9 mouse cellular contexts compared by ENCODE assay signal in the genomic region with DNA sequence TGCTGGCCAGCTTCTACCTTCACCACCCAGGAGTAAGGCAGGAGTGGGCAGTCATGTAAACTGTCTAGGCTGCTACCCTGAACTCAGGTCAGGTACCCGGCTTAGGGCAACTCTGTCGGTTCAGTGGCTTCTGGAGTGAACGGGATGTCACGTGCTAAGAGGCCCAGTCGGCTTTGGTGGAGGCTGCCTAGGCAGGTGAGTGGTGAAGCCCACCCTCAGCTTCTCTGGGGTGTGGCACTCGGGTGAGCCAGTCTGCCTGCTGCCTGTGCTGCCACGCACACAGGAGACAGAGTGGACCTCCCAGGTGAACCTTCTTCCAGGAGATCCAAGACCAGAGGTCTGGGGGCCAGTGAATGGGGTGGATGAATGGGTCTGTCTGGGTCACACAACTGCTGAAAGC.
DNase-seq lines count a peak whose midpoint lies in the region; ATAC-seq and TF ChIP-seq lines count a peak whose summit lies in the region.
"Had no signal": no experiment of that assay in that cellular context is flagged by ENCODE, and none has a peak within 500 bp of the region (broad histone marks: within the 10 kb centered on the region; RNA-seq: fewer than 3 reads in every experiment).

No protein-coding gene starts in this region.

- 81% methylated on average over 7 of the region's 7 CpGs for WGBS in cerebellum, adult 2 months
- 69% methylated on average over 7 of the region's 7 CpGs for WGBS in kidney, adult 2 months
- WGBS in spleen, adult 2 months, result 65% methylated on average over 7 of the region's 7 CpGs
- WGBS in stomach, postnatal 0 days, result 75% methylated on average over 7 of the region's 7 CpGs

- no peak for TF ChIP-seq EP300 in stomach, postnatal 0 days (optimal IDR thresholded peaks at IDR 0.05)

- no peak for TF ChIP-seq CTCF in cerebellum, adult 2 months (IDR thresholded peaks at IDR 0.05; ENCODE audit: borderline replicate concordance, insufficient read depth, low read depth, low read length)
- TF ChIP-seq CTCF in kidney, adult 2 months (conservative IDR thresholded peaks at IDR 0.05; ENCODE audit: insufficient read depth, insufficient read length, low read depth, low read length), result no peak
- no peak for TF ChIP-seq CTCF in spleen, adult 2 months (IDR thresholded peaks at IDR 0.05; ENCODE audit: extremely low read depth, insufficient read depth, insufficient read length, insufficient replicate concordance)
- no peak for TF ChIP-seq CTCF in stomach, postnatal 0 days (IDR thresholded peaks at IDR 0.05; ENCODE audit: low read depth)

- H3K4me2 ChIP-seq in stomach, postnatal 0 days (replicated peaks; ENCODE audit: low read depth), result no peak overlapping the region

- H3K27me3 ChIP-seq in cerebellum, adult 2 months (ENCODE audit: control insufficient read depth, insufficient read depth, low read length), result no peaks in the 10 kb centered on the region
- H3K27me3 ChIP-seq in kidney, adult 2 months (replicated peaks; ENCODE audit: control insufficient read depth, insufficient read depth, low read length), result no peaks in the 10 kb centered on the region
- no peaks in the 10 kb centered on the region for H3K27me3 ChIP-seq in spleen, adult 2 months (ENCODE audit: control insufficient read depth, insufficient read depth, low read length)
- no peaks in the 10 kb centered on the region for H3K27me3 ChIP-seq in stomach, postnatal 0 days (ENCODE audit: control insufficient read depth, insufficient read depth, low read length)

- H3K4me1 ChIP-seq in cerebellum, adult 2 months (ENCODE audit: control insufficient read depth, insufficient read depth, low read length), result peaks cover 41% of the 10 kb centered on the region
- peaks cover 14% of the 10 kb centered on the region for H3K4me1 ChIP-seq in kidney, adult 2 months (ENCODE audit: control insufficient read depth, insufficient read depth, low read length)
- H3K4me1 ChIP-seq in spleen, adult 2 months (ENCODE audit: control insufficient read depth, insufficient read depth, insufficient read length), result peaks cover 33% of the 10 kb centered on the region
- peaks cover 6% of the 10 kb centered on the region; the same call in 1 of the 2 replicates for H3K4me1 ChIP-seq in stomach, postnatal 0 days (replicated peaks; ENCODE audit: control insufficient read depth, insufficient read depth)

- no peak for ATAC-seq in stomach, postnatal 0 days (ENCODE audit: low FRiP score, low TSS enrichment)
- ATAC-seq: midbrain, embryonic 16.5 days had no signal

- H3K9me3 ChIP-seq in stomach, postnatal 0 days (ENCODE audit: control insufficient read depth, low read length), result no peaks in the 10 kb centered on the region

- DNase-seq in cerebellum, adult 2 months, result no peak
- DNase-seq in cerebellum, postnatal 36 days, result no peak
- no peak for DNase-seq in kidney, adult 2 months
- DNase-seq in kidney, adult 8-10 months, result no peak
- DNase-seq in spleen, adult 2 months (ENCODE audit: low read depth in 1 of 2, low spot score in 2 of 2), result no peak
- DNase-seq in spleen, postnatal 14 days (ENCODE audit: low spot score in 2 of 2), result no peak
- no peak for DNase-seq in stomach, postnatal 0 days (ENCODE audit: low spot score)
- no peak for DNase-seq in natural killer cell, adult 2 months (ENCODE audit: low spot score in 2 of 2)

- H3K36me3 ChIP-seq in kidney, adult 2 months (ENCODE audit: control insufficient read depth, insufficient read depth, low read length), result no peaks in the 10 kb centered on the region
- H3K36me3 ChIP-seq in spleen, adult 2 months (ENCODE audit: control insufficient read depth, insufficient read depth, low read length), result peaks cover 13% of the 10 kb centered on the region
- peaks cover 4% of the 10 kb centered on the region; the same call in 1 of the 2 replicates for H3K36me3 ChIP-seq in stomach, postnatal 0 days (ENCODE audit: control insufficient read depth, insufficient read depth, low read length)

- no peak overlapping the region for H3K9ac ChIP-seq in stomach, postnatal 0 days (ENCODE audit: low read length)

- H3K4me3 ChIP-seq in cerebellum, adult 2 months (replicated peaks; ENCODE audit: insufficient read depth, low read depth, low read length), result no peak overlapping the region
- no peak overlapping the region for H3K4me3 ChIP-seq in kidney, adult 2 months (ENCODE audit: insufficient read depth, low read depth, low read length)
- H3K4me3 ChIP-seq in spleen, adult 2 months (ENCODE audit: extremely low read depth, insufficient read depth, insufficient read length), result no peak overlapping the region
- no peak overlapping the region for H3K4me3 ChIP-seq in stomach, postnatal 0 days (ENCODE audit: low read depth, low read length)

- peak overlapping the region; percentile 80; the same call in 1 of the 2 replicates for H3K27ac ChIP-seq in cerebellum, adult 2 months (ENCODE audit: insufficient read depth, low read length)
- H3K27ac ChIP-seq in kidney, adult 2 months (ENCODE audit: insufficient read depth, low read depth, low read length), result peak overlapping the region; percentile 85
- H3K27ac ChIP-seq in spleen, adult 2 months (ENCODE audit: insufficient read depth, low read length), result peak overlapping the region; percentile 80
- peak overlapping the region; percentile 61; the same call in 1 of the 2 replicates for H3K27ac ChIP-seq in stomach, postnatal 0 days (replicated peaks)

- no peak for TF ChIP-seq POLR2A in cerebellum, adult 2 months (IDR thresholded peaks at IDR 0.05; ENCODE audit: borderline replicate concordance, insufficient read depth, low read length)
- no peak for TF ChIP-seq POLR2A in kidney, adult 2 months (IDR thresholded peaks at IDR 0.05; ENCODE audit: low read depth, low read length)
- TF ChIP-seq POLR2A in spleen, adult 2 months (IDR thresholded peaks at IDR 0.05; ENCODE audit: low read depth, low read length), result no peak
